Mouse (Mus musculus) right cerebral cortex, postnatal 14 days (tissue): ENCODE measurements around the gene Parp9.

ENCODE experiments used
- DNase-seq: peaks from one replicate; pipeline ENCODE4 v3.0.0; 2022

Parp9 gene

GRCm38 (mm10) chr16:36008396-36008795 is 70.1 kb downstream of the Parp9 start:
- no peak for DNase-seq

- no peak for DNase-seq
These were observed 78.1 kb downstream of the Parp9 start for GRCm38 (mm10) chr16:36016335-36016734.
